Mouse (Mus musculus) gastrocnemius, adult 2 months (tissue): ENCODE measurements at regions not wholly inside any gene's neighbourhood (a gene's known extent, or its start where the extent isn't known, plus 50 kb on each side); places are given as distances from the start of the nearest gene placed in this dataset.
A peak's percentile ranks its signal among the peaks of the same experiment; 100 is the strongest.

ENCODE experiments used
- DNase-seq: peaks from one replicate; pipeline ENCODE4 v3.0.0; 2022
- H3K27ac ChIP-seq: fragments of 200-600 bp; 2 replicates; pipeline ENCODE4 v1.8.1; 2022; ENCODE audit warnings: mild to moderate bottlenecking
- H3K4me3 ChIP-seq: fragments of 200-600 bp; 2 replicates; pipeline ENCODE4 v1.8.1; 2022; ENCODE audit warnings: mild to moderate bottlenecking, moderate library complexity
- CTCF ChIP-seq: fragments of 200-600 bp; IDR thresholded peaks from 2 replicates; pipeline ENCODE4 v1.8.1; 2022; ENCODE audit warnings: antibody characterized with exemption, mild to moderate bottlenecking, moderate library complexity
- intact Hi-C: fragments of 180-260 bp; cut with DNase I; formaldehyde crosslinking; loops from one replicate; pipeline ENCODE4 v1.15.1; 2025

DNA sequence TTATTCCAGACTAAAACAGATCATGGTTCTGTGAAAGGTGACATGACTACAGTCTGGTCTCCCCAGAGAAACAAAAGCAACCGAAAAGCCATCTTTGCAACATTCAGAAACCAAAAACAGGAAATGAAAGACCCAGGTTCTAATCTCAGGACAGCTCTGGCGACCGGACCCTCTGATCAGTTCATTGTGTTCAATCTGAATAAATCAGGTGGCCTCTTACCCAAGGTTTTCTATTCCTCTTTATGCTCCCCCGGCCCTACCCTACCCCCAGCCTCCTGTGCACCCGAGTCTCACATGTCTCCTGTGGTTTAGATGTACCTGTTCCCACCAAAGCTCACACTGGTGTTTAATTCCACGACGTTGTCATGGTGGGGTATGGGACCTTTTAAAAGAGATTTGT is 238.6 kb upstream of the Jmjd1c start:
- TF ChIP-seq CTCF: no peak
- H3K27ac ChIP-seq: no peak overlapping the region
- no peak for DNase-seq
- no peak overlapping the region for H3K4me3 ChIP-seq
- intact Hi-C loops: no loop called here

DNA sequence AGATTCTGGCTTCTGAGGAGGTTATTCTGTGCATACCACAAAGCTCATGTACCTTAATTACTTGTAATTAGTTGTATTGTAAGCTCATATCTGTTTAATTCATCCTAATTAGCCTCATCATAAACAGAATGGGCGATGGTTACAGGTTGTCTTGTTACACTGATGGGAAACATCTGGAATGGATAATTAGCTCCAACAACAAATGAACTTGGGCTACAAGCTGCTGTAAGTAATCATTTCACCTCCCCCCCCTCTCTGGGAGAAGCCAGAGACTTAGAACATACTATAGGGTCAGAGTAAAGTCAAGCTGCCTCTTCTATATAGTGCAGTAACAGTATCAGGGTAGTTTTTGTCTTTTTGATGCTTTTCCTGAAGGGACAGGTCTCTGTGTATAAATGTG is 234.5 kb upstream of the Jmjd1c start:
- H3K27ac ChIP-seq: no peak overlapping the region
- DNase-seq: no peak
- no peak for TF ChIP-seq CTCF
- no peak overlapping the region for H3K4me3 ChIP-seq
- intact Hi-C loops: no loop called here

- peak overlapping the region; percentile 31; the same call in 1 of the 2 replicates for H3K27ac ChIP-seq
- peak; percentile 50 for TF ChIP-seq CTCF
- DNase-seq: peak; percentile 33
- H3K4me3 ChIP-seq: no peak overlapping the region
- intact Hi-C loops: no loop called here
Observed at GRCm38 (mm10) chr10:66864161-66864862, 231.6 kb upstream of the Jmjd1c start.

- Histone ChIP-seq H3K27ac (no peak overlapping the region; the same call in 1 of the 2 replicates), H3K4me3 (no peak overlapping the region)
- TF ChIP-seq CTCF: no peak
- DNase-seq: no peak
- intact Hi-C loops: no loop called here
Observed at GRCm38 (mm10) chr10:66865010-66865582, 230.8 kb upstream of the Jmjd1c start.

GRCm38 (mm10) chr10:66871133-66871664 is 224.7 kb upstream of the Jmjd1c start:
- TF ChIP-seq CTCF: no peak
- H3K27ac ChIP-seq: no peak overlapping the region
- no peak overlapping the region for H3K4me3 ChIP-seq
- intact Hi-C loops: no loop called here
- peak; percentile 29 for DNase-seq

GRCm38 (mm10) chr10:66871673-66872072 is 224.3 kb upstream of the Jmjd1c start:
- intact Hi-C loops: no loop called here
- DNase-seq: no peak
- H3K4me3 ChIP-seq: no peak overlapping the region
- TF ChIP-seq CTCF: no peak
- no peak overlapping the region for H3K27ac ChIP-seq

DNA sequence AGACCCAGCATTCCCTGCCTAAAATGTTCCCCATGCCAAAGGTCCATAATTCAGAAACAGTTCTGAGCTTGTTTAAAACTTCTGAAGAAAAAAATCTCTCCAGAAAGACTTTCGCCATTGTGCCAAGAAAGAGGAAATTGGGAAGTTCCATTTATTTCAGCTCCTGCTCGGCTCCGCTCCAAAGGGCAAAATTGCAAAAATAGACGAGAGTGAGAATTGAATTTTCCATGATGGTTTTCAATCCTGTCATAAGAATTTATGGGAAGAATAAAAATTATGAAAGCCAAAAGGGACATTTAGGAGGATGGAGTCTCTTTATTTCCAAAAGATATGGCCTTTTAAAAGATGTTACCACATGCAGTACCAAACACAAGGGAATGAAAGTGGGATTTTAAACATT is 222.5 kb upstream of the Jmjd1c start:
- Histone ChIP-seq H3K4me3 (no peak overlapping the region), H3K27ac (peak overlapping the region; percentile 57)
- TF ChIP-seq CTCF: no peak
- DNase-seq: peak; percentile 38
- intact Hi-C loops: no loop called here

GRCm38 (mm10) chr10:66879071-66879470 is 216.9 kb upstream of the Jmjd1c start:
- Histone ChIP-seq H3K27ac (no peak overlapping the region), H3K4me3 (0 out of 2 replicates have a peak overlapping the region, but pooled peaks have one; percentile 13)
- DNase-seq: peak; percentile 40
- no peak for TF ChIP-seq CTCF
- intact Hi-C loops: no loop called here

DNA sequence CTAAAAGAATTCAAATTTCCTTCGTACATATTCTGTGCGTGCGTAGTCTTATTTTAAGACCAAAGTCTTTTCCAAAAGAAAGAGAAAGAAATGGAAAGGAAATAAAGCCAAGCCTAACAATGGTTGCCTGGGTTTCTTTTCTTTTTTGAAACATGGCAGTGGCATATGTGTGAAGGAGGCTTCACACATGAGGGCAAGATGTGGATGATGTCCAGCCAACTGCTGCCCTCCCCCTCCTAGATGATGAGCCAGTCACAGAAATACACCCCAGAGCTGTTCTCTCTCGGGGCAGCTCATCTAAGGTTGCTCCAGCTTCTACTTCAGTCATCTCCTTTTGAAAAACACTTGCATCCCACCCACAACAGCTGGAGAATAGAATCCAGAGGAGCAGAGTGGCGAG is 213.1 kb upstream of the Jmjd1c start:
- intact Hi-C loops: no loop called here
- no peak for TF ChIP-seq CTCF
- no peak for DNase-seq
- no peak overlapping the region for H3K4me3 ChIP-seq
- H3K27ac ChIP-seq: no peak overlapping the region

- H3K27ac ChIP-seq: no peak overlapping the region
- H3K4me3 ChIP-seq: no peak overlapping the region
- no peak for DNase-seq
- intact Hi-C loops: no loop called here
- no peak for TF ChIP-seq CTCF
Observed at GRCm38 (mm10) chr10:66885575-66885974, 210.3 kb upstream of the Jmjd1c start.

DNA sequence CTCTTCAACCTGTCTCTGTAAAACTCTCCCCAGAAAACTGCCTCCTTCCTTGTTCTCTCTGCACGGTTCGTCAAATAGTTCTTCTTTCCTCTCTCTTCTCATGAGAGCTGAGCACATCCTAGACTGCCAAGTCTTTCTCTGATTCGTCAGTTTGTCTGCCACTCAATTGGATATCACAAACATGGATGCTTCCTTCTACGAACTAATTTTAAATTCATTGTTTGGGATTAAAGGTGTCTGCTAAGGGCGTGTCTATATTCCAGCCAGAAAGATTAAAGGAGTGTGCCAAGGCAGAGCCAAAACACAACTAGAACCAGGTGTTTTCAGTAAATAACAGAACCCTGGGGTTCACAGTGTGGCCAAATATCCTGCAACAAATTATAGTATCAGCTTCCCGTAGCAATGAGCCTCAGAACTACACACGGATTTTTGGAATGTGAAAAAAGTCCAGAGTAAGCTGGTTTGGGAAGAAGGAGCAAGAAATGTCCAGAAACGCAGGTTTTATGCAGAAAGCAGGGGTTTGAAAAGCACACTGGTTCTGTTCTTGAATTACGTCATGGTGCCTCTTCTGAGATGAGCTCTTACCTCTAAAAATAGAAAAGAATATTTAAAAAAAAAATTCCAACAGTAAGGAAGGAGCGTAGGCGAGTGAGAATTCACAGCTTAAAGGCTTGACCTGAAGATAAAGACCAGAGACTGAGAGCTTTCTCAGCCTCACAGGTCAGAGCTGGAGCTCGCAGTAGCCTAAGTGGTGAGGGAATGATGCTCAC is 206.0 kb upstream of the Jmjd1c start:
- intact Hi-C loops: no loop called here
- DNase-seq: no peak
- Histone ChIP-seq H3K27ac (no peak overlapping the region), H3K4me3 (no peak overlapping the region)
- TF ChIP-seq CTCF: no peak

DNA sequence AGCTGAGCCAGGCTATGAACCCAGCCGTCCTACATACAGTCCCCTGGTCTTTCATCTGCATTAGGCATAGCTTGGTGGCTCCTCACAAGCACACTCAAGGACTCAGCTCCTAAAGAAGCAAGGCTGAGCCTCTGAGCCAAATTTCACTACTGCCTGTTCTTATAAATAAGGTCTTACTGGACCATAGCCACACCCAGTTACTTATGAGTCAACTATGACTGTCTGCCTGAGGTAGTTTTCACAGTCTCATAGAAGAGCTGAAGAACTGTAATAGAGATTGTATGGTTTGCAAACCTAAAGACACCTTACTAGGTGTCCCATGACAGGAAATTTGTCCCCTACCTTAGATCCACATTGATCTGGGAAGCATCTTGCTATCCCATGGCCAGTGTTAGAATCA is 204.1 kb upstream of the Jmjd1c start:
- DNase-seq: no peak

GRCm38 (mm10) chr10:66893836-66894235 is 202.1 kb upstream of the Jmjd1c start:
- Histone ChIP-seq H3K4me3 (no peak overlapping the region), H3K27ac (no peak overlapping the region)
- DNase-seq: no peak
- TF ChIP-seq CTCF: no peak
- intact Hi-C loops: no loop called here

More for the DNA sequence above, 204.1 kb upstream of the Jmjd1c start:
- TF ChIP-seq CTCF: no peak
- Histone ChIP-seq H3K4me3 (no peak overlapping the region), H3K27ac (no peak overlapping the region)
- intact Hi-C loops: no loop called here
